Mouse (Mus musculus) Patski (cell line): ENCODE data around the gene Pogk. TPM values are rescaled to one million over a fixed set of nuclear protein-coding genes. Genes with fewer than 3 reads are reported as not detected.

ENCODE experiments used
- ATAC-seq: fragments of 100-300 bp; one replicate; pipeline ENCODE4 v1.8.0; 2021
- CTCF ChIA-PET: fragments of 350-600 bp; sonication (Branson Sonifier 250); formaldehyde crosslinking; loops from one replicate; lab custom pipeline; 2022; ENCODE audit warnings: inconsistent platforms; lab: Charles Lee
- POLR2A ChIA-PET: fragments of 350-600 bp; sonication (Branson Sonifier 250); formaldehyde crosslinking; loops from one replicate; lab custom pipeline; 2022; ENCODE audit warnings: antibody characterized with exemption, inconsistent platforms; lab: Charles Lee
- DNase-seq: peaks from one replicate; pipeline ENCODE4 v3.0.0-alpha.2; 2011; ENCODE audit warnings: low read depth, low spot score
- H3K27me3 ChIP-seq: fragments of 371-371 bp; one replicate; pipeline ENCODE4 v1.5.1; 2021
- CTCF ChIP-seq: fragments of 100-300 bp; IDR thresholded peaks from one replicate; pipeline ENCODE4 v1.5.1; 2021
- in situ Hi-C: fragments of 300-500 bp; cut with MboI; formaldehyde crosslinking; loops from 3 replicates; pipeline ENCODE4 v1.11.1; 2018; ENCODE audit warnings: low pct_unique_long_range_greater_than_20kb, mixed read lengths
- polyA plus RNA-seq: library from polyadenylated mRNA; unstranded; gene quantifications from one replicate; pipeline ENCODE4 v1.2.3, GENCODE M21; 2021

Pogk gene
- polyA plus RNA-seq, 1 experiment from 2014 or later = 26.2 TPM

DNA sequence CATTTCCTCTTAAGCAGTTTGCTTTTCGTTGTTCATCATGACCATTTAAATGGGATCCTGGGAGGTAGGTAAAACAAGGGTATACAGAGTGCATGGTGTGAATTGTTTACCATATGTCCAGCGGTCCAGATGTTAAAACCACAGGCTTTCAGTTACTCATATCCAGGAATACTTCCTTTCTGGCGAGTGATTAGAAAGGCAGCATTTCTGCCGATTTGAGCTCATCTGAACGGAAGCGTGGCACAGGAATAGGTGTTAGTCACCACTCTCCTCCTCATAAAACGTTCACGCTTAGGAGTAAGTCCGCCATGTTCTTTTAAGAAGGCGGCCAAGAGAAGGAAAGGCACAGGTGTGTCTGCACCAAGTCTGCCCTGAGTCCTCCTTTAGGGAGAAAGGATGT, 28.3 kb downstream of the Pogk start:
- POLR2A ChIA-PET = no interaction called here

DNA sequence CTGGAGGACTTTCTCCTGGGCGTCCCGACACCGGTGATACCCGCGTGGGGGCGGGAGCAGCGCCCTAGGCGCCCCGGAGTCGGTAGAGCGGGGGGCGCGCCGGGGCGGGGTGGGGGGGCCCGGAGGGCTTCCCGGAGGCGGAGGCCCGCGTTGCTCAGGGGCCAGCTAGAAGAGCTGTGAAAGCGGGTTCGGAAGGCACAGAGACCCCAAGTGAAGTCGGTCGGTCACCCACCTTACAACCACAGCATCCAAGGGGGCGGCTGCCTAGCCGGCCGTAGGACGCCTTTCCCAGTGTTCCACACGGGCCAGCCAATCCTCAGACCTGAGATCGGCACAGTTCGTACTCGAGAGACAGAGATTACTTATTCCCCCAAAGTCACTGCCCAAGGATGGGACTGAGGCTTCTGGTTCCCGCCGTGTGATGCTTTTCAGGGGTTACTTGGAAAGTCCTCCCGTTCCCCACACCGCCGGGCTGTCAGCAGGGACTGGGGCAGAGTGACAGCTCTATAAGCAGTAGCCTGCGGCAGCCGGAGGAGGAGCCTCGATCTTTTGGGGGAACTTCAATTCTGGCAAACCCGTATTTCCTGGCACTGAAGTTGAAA, 29.9 kb downstream of the Pogk start:
- ATAC-seq (peak; percentile 31), DNase-seq (no peak)
- in situ Hi-C loops = no loop called here
- H3K27me3 ChIP-seq = no peaks in the 10 kb centered on the region
- POLR2A ChIA-PET = interaction anchor here (0.6 to 0.8 kb wide), 2 partner anchors 19 to 21 kb away, joined by 3 to 4 read pairs; no protein-coding TSS in a partner anchor
- CTCF ChIA-PET = no interaction called here
- TF ChIP-seq CTCF = no peak

More for the DNA sequence above, 28.3 kb downstream of the Pogk start:
- DNase-seq = no peak
- TF ChIP-seq CTCF = no peak
- CTCF ChIA-PET = interaction anchor here (0.8 kb wide), 1 partner anchor 13 kb away, joined by 3 read pairs; no protein-coding TSS in a partner anchor
- no peaks in the 10 kb centered on the region for H3K27me3 ChIP-seq
- in situ Hi-C loops = no loop called here
- no peak for ATAC-seq

DNA sequence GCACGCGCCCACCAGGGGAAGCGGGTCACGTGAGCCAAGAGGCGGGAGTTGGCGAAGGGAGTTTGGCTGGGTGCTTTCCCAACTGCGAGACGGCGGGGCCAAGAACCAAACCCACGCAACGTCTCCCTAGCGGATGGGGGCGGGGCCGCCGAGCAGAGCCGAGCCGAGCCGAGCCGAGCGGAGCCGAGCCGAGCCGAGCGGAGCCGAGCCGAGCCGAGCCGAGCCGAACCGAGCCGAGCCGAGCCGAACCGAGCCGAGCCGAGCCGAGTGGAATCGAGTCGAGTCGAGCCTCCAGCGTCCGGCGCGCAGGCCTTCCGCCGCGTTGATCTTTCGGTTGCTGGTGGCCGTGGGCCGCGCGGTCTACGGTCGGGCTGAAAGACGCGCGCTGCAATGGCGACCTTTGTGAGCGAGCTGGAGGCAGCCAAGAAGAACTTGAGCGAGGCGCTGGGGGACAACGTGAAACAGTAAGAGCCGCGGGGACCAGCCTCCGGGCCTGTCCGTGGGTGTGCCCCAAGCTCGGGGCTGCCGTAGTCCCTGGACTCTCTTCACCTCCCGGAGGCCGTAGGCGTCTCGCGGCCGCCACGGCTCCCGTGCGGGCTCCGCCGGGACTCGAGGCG, 30.5 kb downstream of the Pogk start, which contains the start of gene Tada1:
Gene Tada1, plus strand, starts transcription at position 85 of the 617 bp plus-strand sequence.
- in situ Hi-C loops = no loop called here

GRCm38 (mm10) chr1:166378431-166379012, 31.1 kb downstream of the Pogk start:
- DNase-seq = no peak
- POLR2A ChIA-PET = interaction anchor here (0.7 kb wide), 1 partner anchor 28 kb away, joined by 4 read pairs; no protein-coding TSS in a partner anchor
- in situ Hi-C loops = no loop called here
- CTCF ChIA-PET = interaction anchor here (1.0 to 2.4 kb wide), 2 partner anchors 18 to 19 kb away, joined by 3 to 9 read pairs; no protein-coding TSS in a partner anchor
- TF ChIP-seq CTCF = no peak
- ATAC-seq = peak; percentile 76
- no peaks in the 10 kb centered on the region for H3K27me3 ChIP-seq

More for the DNA sequence above, 30.5 kb downstream of the Pogk start, which contains the start of gene Tada1:
- ChIA-PET CTCF (interaction anchor here (1.0 to 2.4 kb wide), 2 partner anchors 18 to 19 kb away, joined by 3 to 9 read pairs; no protein-coding TSS in a partner anchor), POLR2A (no interaction called here)
- peak; percentile 33 for DNase-seq
- H3K27me3 ChIP-seq = no peaks in the 10 kb centered on the region
- no peak for TF ChIP-seq CTCF
- peak; percentile 91 for ATAC-seq

DNA sequence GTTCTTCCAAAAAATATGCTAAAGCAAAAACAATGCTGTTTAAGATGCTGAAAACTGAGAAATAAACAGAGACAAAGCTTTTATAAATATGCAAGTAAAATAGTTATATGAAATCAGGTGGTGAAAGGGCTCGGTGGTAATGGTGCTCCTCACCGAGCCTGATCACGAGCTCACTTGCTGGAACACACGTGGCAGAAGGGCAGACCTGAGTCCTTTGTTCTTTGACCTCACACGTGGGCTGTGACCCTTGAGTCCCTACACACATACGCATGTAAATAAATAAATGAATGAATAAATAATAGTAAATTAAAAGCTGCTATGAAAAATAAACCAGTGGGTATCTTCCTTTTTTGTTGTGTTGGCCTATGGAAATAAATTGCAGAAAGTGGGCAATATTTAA, 32.5 kb downstream of the Pogk start:
- ChIA-PET POLR2A (no interaction called here), CTCF (interaction anchor here (2.4 kb wide), 1 partner anchor 17 kb away, joined by 9 read pairs; no protein-coding TSS in a partner anchor)
- ATAC-seq = no peak
- no peak for DNase-seq
- in situ Hi-C loops = no loop called here
- TF ChIP-seq CTCF = no peak
- peaks cover 11% of the 10 kb centered on the region for H3K27me3 ChIP-seq

DNA sequence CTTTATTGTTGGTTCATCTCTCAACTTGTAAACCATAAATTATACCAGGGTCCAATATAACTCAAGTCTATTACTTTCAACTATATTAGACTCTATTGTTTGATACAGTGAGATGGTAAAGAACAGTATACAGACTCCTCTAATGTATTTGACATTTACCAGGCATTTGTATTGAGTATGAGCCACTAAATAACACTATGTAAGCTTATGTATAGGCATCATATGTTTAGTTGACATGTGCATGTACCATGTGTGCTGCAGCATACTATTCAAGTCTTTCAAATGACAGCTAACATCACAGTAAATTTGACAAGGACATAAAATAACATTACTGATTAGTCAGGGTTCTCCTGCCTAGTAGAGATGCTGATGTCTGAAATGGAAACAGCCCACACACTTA, 46.5 kb downstream of the Pogk start:
- H3K27me3 ChIP-seq = peaks cover 29% of the 10 kb centered on the region
- DNase-seq = no peak
- POLR2A ChIA-PET = no interaction called here
- CTCF ChIA-PET = no interaction called here
- TF ChIP-seq CTCF = no peak
- no peak for ATAC-seq
- in situ Hi-C loops = no loop called here

- POLR2A ChIA-PET = no interaction called here
- H3K27me3 ChIP-seq = peaks cover 25% of the 10 kb centered on the region
- CTCF ChIA-PET = no interaction called here
- TF ChIP-seq CTCF = no peak
- DNase-seq (no peak), ATAC-seq (no peak)
- in situ Hi-C loops = no loop called here
These were observed 47.0 kb downstream of the Pogk start for GRCm38 (mm10) chr1:166362659-166363058.

GRCm38 (mm10) chr1:166361842-166362241, 47.8 kb downstream of the Pogk start:
- ChIA-PET CTCF (no interaction called here), POLR2A (interaction anchor here (0.7 kb wide), 1 partner anchor 25 kb away, joined by 5 read pairs; no protein-coding TSS in a partner anchor)
- TF ChIP-seq CTCF = no peak
- DNase-seq (no peak), ATAC-seq (no peak)
- in situ Hi-C loops = no loop called here
- H3K27me3 ChIP-seq = peaks cover 22% of the 10 kb centered on the region

DNA sequence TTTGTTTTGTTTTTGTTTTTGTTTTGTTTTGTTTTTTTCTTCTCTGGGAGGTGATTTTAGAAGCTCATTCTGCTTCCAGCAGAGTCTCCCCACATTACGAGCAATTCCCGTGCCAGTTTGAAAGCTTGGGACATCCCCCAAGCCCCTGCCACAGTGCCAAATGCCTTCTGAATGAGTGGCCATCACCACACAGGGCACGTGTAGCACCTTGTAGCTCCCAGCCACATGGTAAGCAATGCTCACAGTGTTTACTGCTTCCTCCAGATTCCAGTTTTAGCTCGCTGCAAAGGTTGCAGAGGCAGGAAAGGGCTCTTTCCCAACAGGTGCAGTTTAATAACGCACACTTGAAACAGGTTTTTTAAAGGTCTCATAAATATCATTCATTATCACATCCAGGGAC, 48.8 kb downstream of the Pogk start:
- ATAC-seq (no peak), DNase-seq (no peak)
- POLR2A ChIA-PET = interaction anchor here (0.6 kb wide), 1 partner anchor 19 kb away, joined by 3 read pairs; no protein-coding TSS in a partner anchor
- CTCF ChIA-PET = interaction anchor here (1.2 to 1.9 kb wide), 7 partner anchors 12 to 199 kb away, joined by 3 to 15 read pairs (median 5); partner anchors contain the start of gene Tada1
- H3K27me3 ChIP-seq = peaks cover 18% of the 10 kb centered on the region
- in situ Hi-C loops = no loop called here
- no peak for TF ChIP-seq CTCF

- in situ Hi-C loops = no loop called here
- TF ChIP-seq CTCF = peak; percentile 87
- ATAC-seq = peak; percentile 99
- peaks cover 14% of the 10 kb centered on the region for H3K27me3 ChIP-seq
- POLR2A ChIA-PET = interaction anchor here (0.6 kb wide), 3 partner anchors 20 to 508 kb away, joined by 3 to 5 read pairs (median 3); no protein-coding TSS in a partner anchor
- DNase-seq = no peak
- CTCF ChIA-PET = interaction anchor here (0.8 to 1.9 kb wide), 10 partner anchors 10 to 199 kb away, joined by 3 to 15 read pairs (median 4); partner anchors contain the start of gene Tada1
These were observed 49.4 kb downstream of the Pogk start for GRCm38 (mm10) chr1:166360157-166360855.
